ENCODE assay signal across 19 mouse cellular contexts in the genomic region with DNA sequence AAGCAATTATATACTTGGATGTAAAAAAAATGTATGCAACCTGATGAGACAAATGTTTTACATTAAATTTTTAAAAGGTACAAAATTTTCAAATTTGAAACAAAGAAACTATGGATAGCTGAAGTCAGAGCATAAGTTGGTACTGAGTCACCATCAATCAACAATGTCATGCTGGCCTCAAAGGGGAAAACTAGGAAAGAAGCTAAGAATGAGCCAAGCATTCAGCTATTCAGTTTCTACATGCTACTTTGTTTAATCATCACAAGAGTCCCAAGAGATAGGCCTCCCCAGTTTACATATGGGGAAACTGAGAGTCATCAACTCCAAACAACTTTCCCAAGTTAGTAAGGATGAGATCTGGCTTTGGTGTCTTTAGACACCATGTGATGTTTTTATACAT. TPM values are rescaled to one million over a fixed set of nuclear protein-coding genes. Genes with fewer than 3 reads are reported as not detected.
"Had no signal": no experiment of that assay in that cellular context is flagged by ENCODE, and none has a peak within 500 bp of the region (broad histone marks: within the 10 kb centered on the region; RNA-seq: fewer than 3 reads in every experiment).

No protein-coding gene starts in this region.

- H3K9ac ChIP-seq: neural tube, embryonic 12.5 days; neural tube, embryonic 13.5 days; neural tube, embryonic 15.5 days; stomach, embryonic 15.5 days had no signal

- H3K4me2 ChIP-seq: neural tube, embryonic 12.5 days; neural tube, embryonic 13.5 days; neural tube, embryonic 15.5 days; stomach, embryonic 15.5 days had no signal

- H3K36me3 ChIP-seq: neural tube, embryonic 12.5 days; neural tube, embryonic 13.5 days; neural tube, embryonic 15.5 days; stomach, embryonic 15.5 days had no signal

- H3K4me3 ChIP-seq: neural tube, embryonic 12.5 days; neural tube, embryonic 13.5 days; neural tube, embryonic 15.5 days; stomach, embryonic 15.5 days had no signal

- H3K9me3 ChIP-seq: neural tube, embryonic 12.5 days; neural tube, embryonic 13.5 days; neural tube, embryonic 15.5 days; stomach, embryonic 15.5 days had no signal

- H3K27ac ChIP-seq: neural tube, embryonic 12.5 days; neural tube, embryonic 13.5 days; neural tube, embryonic 15.5 days; stomach, embryonic 15.5 days had no signal

- H3K27me3 ChIP-seq: stomach, embryonic 15.5 days had no signal

- H3K4me1 ChIP-seq: neural tube, embryonic 12.5 days; neural tube, embryonic 13.5 days; neural tube, embryonic 15.5 days; stomach, embryonic 15.5 days had no signal

- DNase-seq: retina, postnatal 1 day; right cerebral cortex, adult 18-20 months; right cerebral cortex, postnatal 14 days; right cerebral cortex, postnatal 25 days; right cerebral cortex, postnatal 4 days; spleen, adult 18-20 months; thymus, adult 18-20 months; thymus, adult 2 months; thymus, postnatal 14 days; thymus, postnatal 25 days; thymus, postnatal 36 days; thymus, postnatal 4 days had no signal

RNA-seq across cellular contexts. Expression of a gene that starts 19.8 kb away (rescaled TPM):
- polyA plus RNA-seq: neural tube, embryonic 12.5 days; small intestine, adult 2 months; spleen, adult 2 months; thymus, adult 2 months; thymus, postnatal 0 days had no signal
